Mouse (Mus musculus): ENCODE data around the gene Cadps.

- TF ChIP-seq CTCF (IDR thresholded peaks at IDR 0.05; ENCODE audit: control insufficient read depth, insufficient read depth, insufficient read length) = no peak
- no peak for TF ChIP-seq MAX (IDR thresholded peaks at IDR 0.05)
These were observed 245.3 kb downstream of the Cadps start for GRCm38 (mm10) chr14:12577475-12578140.
